Comparison of ENCODE assay signal across 13 mouse cellular contexts in genomic region chr14:123865779-123866726, GRCm38 (mm10).
DNase-seq lines count a peak whose midpoint lies in the region; ATAC-seq and TF ChIP-seq lines count a peak whose summit lies in the region.
"Had no signal": no experiment of that assay in that cellular context is flagged by ENCODE, and none has a peak within 500 bp of the region (broad histone marks: within the 10 kb centered on the region; RNA-seq: fewer than 3 reads in every experiment).

No protein-coding gene starts in this region.

- ATAC-seq in hindbrain, embryonic 12.5 days (ENCODE audit: low FRiP score) = peak; percentile 38
- no peak for ATAC-seq in hindbrain, embryonic 13.5 days (ENCODE audit: low FRiP score)
- peak; percentile 55; the same call in 1 of the 2 replicates for ATAC-seq in forebrain, embryonic 14.5 days

- no peaks in the 10 kb centered on the region for H3K27me3 ChIP-seq in hindbrain, embryonic 12.5 days
- no peaks in the 10 kb centered on the region for H3K27me3 ChIP-seq in hindbrain, embryonic 13.5 days
- H3K27me3 ChIP-seq in forebrain, embryonic 14.5 days (replicated peaks; ENCODE audit: control insufficient read depth, insufficient read depth, low read length) = no peaks in the 10 kb centered on the region

- H3K4me2 ChIP-seq in hindbrain, embryonic 12.5 days (replicated peaks) = no peak overlapping the region
- H3K4me2 ChIP-seq in hindbrain, embryonic 13.5 days = no peak overlapping the region
- H3K4me2 ChIP-seq in forebrain, embryonic 14.5 days (ENCODE audit: low read length) = no peak overlapping the region

- no peak overlapping the region for H3K27ac ChIP-seq in hindbrain, embryonic 12.5 days
- H3K27ac ChIP-seq in hindbrain, embryonic 13.5 days = no peak overlapping the region
- H3K27ac ChIP-seq in forebrain, embryonic 14.5 days (ENCODE audit: low read depth, low read length) = no peak overlapping the region
- no peak overlapping the region for H3K27ac ChIP-seq in left cerebral cortex, adult 2 months
- H3K27ac ChIP-seq: heart, embryonic 10.5 days had no signal

- H3K9ac ChIP-seq in hindbrain, embryonic 12.5 days = no peak overlapping the region
- no peak overlapping the region for H3K9ac ChIP-seq in hindbrain, embryonic 13.5 days
- no peak overlapping the region for H3K9ac ChIP-seq in forebrain, embryonic 14.5 days (ENCODE audit: low read length)

- H3K4me3 ChIP-seq in hindbrain, embryonic 12.5 days = no peak overlapping the region
- H3K4me3 ChIP-seq in hindbrain, embryonic 13.5 days = no peak overlapping the region
- H3K4me3 ChIP-seq in forebrain, embryonic 14.5 days (ENCODE audit: low read depth, low read length) = no peak overlapping the region
- H3K4me3 ChIP-seq in left cerebral cortex, adult 2 months = no peak overlapping the region
- H3K4me3 ChIP-seq: erythroblast, embryonic 14.5 days; heart, embryonic 10.5 days had no signal

- H3K4me1 ChIP-seq in hindbrain, embryonic 12.5 days = no peaks in the 10 kb centered on the region; the same call in 1 of the 2 replicates
- peaks cover 2% of the 10 kb centered on the region; the same call in 1 of the 2 replicates for H3K4me1 ChIP-seq in hindbrain, embryonic 13.5 days (replicated peaks)
- no peaks in the 10 kb centered on the region for H3K4me1 ChIP-seq in forebrain, embryonic 14.5 days (ENCODE audit: control insufficient read depth, insufficient read depth, low read length)

- H3K36me3 ChIP-seq in hindbrain, embryonic 12.5 days = no peaks in the 10 kb centered on the region
- H3K36me3 ChIP-seq in hindbrain, embryonic 13.5 days = no peaks in the 10 kb centered on the region
- no peaks in the 10 kb centered on the region for H3K36me3 ChIP-seq in forebrain, embryonic 14.5 days (ENCODE audit: control insufficient read depth, insufficient read depth, low read length)
- H3K36me3 ChIP-seq: heart, embryonic 10.5 days had no signal

- intact Hi-C loops in left cerebral cortex, adult 2 months (cut with DNase I) = no loop called here

- TF ChIP-seq CTCF in left cerebral cortex, adult 2 months (IDR thresholded peaks at IDR 0.05) = no peak

- 32% methylated on average over 6 of the region's 6 CpGs for WGBS in hindbrain, embryonic 12.5 days
- 33% methylated on average over 6 of the region's 6 CpGs for WGBS in hindbrain, embryonic 13.5 days
- 12% methylated on average over 6 of the region's 6 CpGs for WGBS in forebrain, embryonic 14.5 days

- no peaks in the 10 kb centered on the region for H3K9me3 ChIP-seq in hindbrain, embryonic 12.5 days (replicated peaks)
- H3K9me3 ChIP-seq in hindbrain, embryonic 13.5 days = no peaks in the 10 kb centered on the region
- H3K9me3 ChIP-seq in forebrain, embryonic 14.5 days (replicated peaks; ENCODE audit: control insufficient read depth, low read length) = no peaks in the 10 kb centered on the region
- H3K9me3 ChIP-seq: heart, embryonic 10.5 days had no signal

- DNase-seq in right cerebral cortex, postnatal 4 days = peak; percentile 2
- DNase-seq in right cerebral cortex, postnatal 25 days = no peak
- DNase-seq in forebrain, embryonic 14.5 days (ENCODE audit: low spot score) = peak; percentile 11
- DNase-seq in adipocyte (ENCODE audit: low spot score) = no peak
- DNase-seq in left cerebral cortex, adult 2 months (ENCODE audit: extremely low spot score in 1 of 2, low spot score in 2 of 2) = no peak
- DNase-seq: adrenal gland, postnatal 10 days; cerebellum, postnatal 36 days; gastrocnemius, postnatal 10 days; thymus, adult 2 months had no signal

Comparison
In these comparisons a context has a peak if more than half of its experiments do, and no peak if none do; other contexts are left out.
1. DNase-seq: peak in right cerebral cortex, postnatal 4 days (single experiment) and forebrain, embryonic 14.5 days (single experiment); none in right cerebral cortex, postnatal 25 days (single experiment), adipocyte (single experiment) and left cerebral cortex, adult 2 months (0 of 2).